Mouse (Mus musculus): ENCODE measurements around the gene Tbc1d30. TPM values are rescaled to one million over a fixed set of nuclear protein-coding genes. Genes with fewer than 3 reads are reported as not detected.

Gene Tbc1d30
- polyA plus RNA-seq, 1 experiment = 0.78 TPM

GRCm38 (mm10) chr10:121246971-121247370 lies 104.1 kb downstream of the Tbc1d30 start:
- no peak overlapping the region for H3K27ac ChIP-seq (ENCODE audit: insufficient read depth, low read length)
- no peaks in the 10 kb centered on the region for H3K36me3 ChIP-seq (ENCODE audit: control insufficient read depth, insufficient read depth, low read length)
- no peak for DNase-seq (ENCODE audit: low read depth in 1 of 2, low spot score in 2 of 2)
- WGBS = 94% methylated on average over 21 of the region's 21 CpGs
- TF ChIP-seq CTCF (IDR thresholded peaks at IDR 0.05; ENCODE audit: extremely low read depth, insufficient read depth, insufficient read length, insufficient replicate concordance) (no peak), POLR2A (IDR thresholded peaks at IDR 0.05; ENCODE audit: low read depth, low read length) (no peak)
- no peaks in the 10 kb centered on the region for H3K27me3 ChIP-seq (ENCODE audit: control insufficient read depth, insufficient read depth, low read length)
- H3K4me3 ChIP-seq (ENCODE audit: extremely low read depth, insufficient read depth, insufficient read length) = no peak overlapping the region
- no peaks in the 10 kb centered on the region for H3K4me1 ChIP-seq (ENCODE audit: control insufficient read depth, insufficient read depth, insufficient read length)

DNA sequence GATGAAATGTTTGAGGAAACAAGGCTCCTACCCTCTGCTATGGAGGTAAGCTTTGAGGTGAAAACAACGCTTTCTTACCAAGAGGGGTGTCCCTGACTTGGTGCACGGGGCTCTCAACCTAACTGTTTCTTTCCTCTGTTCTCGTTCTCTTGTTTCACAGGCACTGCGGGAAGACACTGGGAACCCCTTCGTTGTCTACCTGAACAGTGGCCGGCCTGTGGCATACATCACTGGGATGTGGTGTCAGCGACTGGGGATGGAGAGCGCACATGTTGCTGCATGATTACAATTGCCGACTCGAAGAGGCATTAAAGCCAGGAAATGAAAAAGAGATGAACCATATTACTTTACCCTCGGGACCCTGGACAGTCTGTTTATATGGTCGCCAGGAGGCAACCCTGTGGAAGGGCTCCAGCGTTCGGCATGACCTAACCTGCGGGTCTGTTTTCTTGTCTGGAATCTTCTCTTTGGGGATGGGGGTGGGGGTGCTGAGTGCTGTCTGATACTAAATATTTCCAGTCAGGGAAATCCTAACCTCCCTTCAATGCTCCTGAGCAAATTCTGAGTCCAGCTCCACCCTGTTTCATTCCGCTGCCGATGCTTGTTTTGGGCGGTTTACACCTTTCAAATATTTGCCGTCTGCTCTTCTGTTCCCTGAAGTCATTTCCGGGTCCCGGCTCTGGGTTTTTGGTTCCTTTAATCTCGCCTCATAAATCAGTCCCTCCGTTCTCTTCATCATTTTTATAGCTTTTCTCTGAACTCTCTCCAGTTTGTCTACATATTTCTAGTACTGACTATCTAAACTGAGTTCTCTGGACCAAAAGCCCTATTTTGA lies 107.5 kb downstream of the Tbc1d30 start:
- Histone ChIP-seq H3K36me3 (ENCODE audit: control insufficient read depth, insufficient read depth, low read length) (no peaks in the 10 kb centered on the region), H3K4me3 (ENCODE audit: extremely low read depth, insufficient read depth, insufficient read length) (no peak overlapping the region), H3K27me3 (ENCODE audit: control insufficient read depth, insufficient read depth, low read length) (no peaks in the 10 kb centered on the region), H3K4me1 (ENCODE audit: control insufficient read depth, insufficient read depth, insufficient read length) (no peaks in the 10 kb centered on the region), H3K27ac (ENCODE audit: insufficient read depth, low read length) (no peak overlapping the region)
- DNase-seq (ENCODE audit: low read depth in 1 of 2, low spot score in 2 of 2) = no peak
- WGBS = 86% methylated on average over 23 of the region's 23 CpGs
- no peak for TF ChIP-seq CTCF (IDR thresholded peaks at IDR 0.05; ENCODE audit: extremely low read depth, insufficient read depth, insufficient read length, insufficient replicate concordance)
- no peak for TF ChIP-seq POLR2A (IDR thresholded peaks at IDR 0.05; ENCODE audit: low read depth, low read length)

- Histone ChIP-seq H3K4me1 (ENCODE audit: control insufficient read depth, insufficient read depth, insufficient read length) (no peaks in the 10 kb centered on the region), H3K27ac (ENCODE audit: insufficient read depth, low read length) (no peak overlapping the region), H3K27me3 (ENCODE audit: control insufficient read depth, insufficient read depth, low read length) (no peaks in the 10 kb centered on the region), H3K36me3 (ENCODE audit: control insufficient read depth, insufficient read depth, low read length) (no peaks in the 10 kb centered on the region), H3K4me3 (ENCODE audit: extremely low read depth, insufficient read depth, insufficient read length) (no peak overlapping the region)
- TF ChIP-seq POLR2A (IDR thresholded peaks at IDR 0.05; ENCODE audit: low read depth, low read length) (no peak), CTCF (IDR thresholded peaks at IDR 0.05; ENCODE audit: extremely low read depth, insufficient read depth, insufficient read length, insufficient replicate concordance) (no peak)
- WGBS = 64% methylated on average over 10 of the region's 10 CpGs
- DNase-seq (ENCODE audit: low read depth in 1 of 2, low spot score in 2 of 2) = no peak
Measured at GRCm38 (mm10) chr10:121242596-121242995, 108.5 kb downstream of the Tbc1d30 start.

GRCm38 (mm10) chr10:121239065-121239464 lies 112.0 kb downstream of the Tbc1d30 start:
- DNase-seq (ENCODE audit: low read depth in 1 of 2, low spot score in 2 of 2) = no peak
- Histone ChIP-seq H3K36me3 (ENCODE audit: control insufficient read depth, insufficient read depth, low read length) (no peaks in the 10 kb centered on the region), H3K4me3 (ENCODE audit: extremely low read depth, insufficient read depth, insufficient read length) (no peak overlapping the region), H3K27ac (ENCODE audit: insufficient read depth, low read length) (no peak overlapping the region), H3K4me1 (ENCODE audit: control insufficient read depth, insufficient read depth, insufficient read length) (no peaks in the 10 kb centered on the region), H3K27me3 (ENCODE audit: control insufficient read depth, insufficient read depth, low read length) (no peaks in the 10 kb centered on the region)
- TF ChIP-seq CTCF (IDR thresholded peaks at IDR 0.05; ENCODE audit: extremely low read depth, insufficient read depth, insufficient read length, insufficient replicate concordance) (no peak), POLR2A (IDR thresholded peaks at IDR 0.05; ENCODE audit: low read depth, low read length) (no peak)
- 90% methylated on average over 10 of the region's 10 CpGs for WGBS

- Histone ChIP-seq H3K4me1 (ENCODE audit: control insufficient read depth, insufficient read depth, insufficient read length) (no peaks in the 10 kb centered on the region), H3K27me3 (ENCODE audit: control insufficient read depth, insufficient read depth, low read length) (no peaks in the 10 kb centered on the region), H3K27ac (ENCODE audit: insufficient read depth, low read length) (no peak overlapping the region), H3K36me3 (ENCODE audit: control insufficient read depth, insufficient read depth, low read length) (no peaks in the 10 kb centered on the region), H3K4me3 (ENCODE audit: extremely low read depth, insufficient read depth, insufficient read length) (no peak overlapping the region)
- no peak for DNase-seq (ENCODE audit: low read depth in 1 of 2, low spot score in 2 of 2)
- 89% methylated on average over 16 of the region's 16 CpGs for WGBS
- TF ChIP-seq CTCF (IDR thresholded peaks at IDR 0.05; ENCODE audit: extremely low read depth, insufficient read depth, insufficient read length, insufficient replicate concordance) = no peak
- TF ChIP-seq POLR2A (IDR thresholded peaks at IDR 0.05; ENCODE audit: low read depth, low read length) = no peak
Measured at GRCm38 (mm10) chr10:121238551-121238950, 112.5 kb downstream of the Tbc1d30 start.

- no peak for DNase-seq (ENCODE audit: low read depth in 1 of 2, low spot score in 2 of 2)
- H3K27ac ChIP-seq (ENCODE audit: insufficient read depth, low read length) = no peak overlapping the region
- H3K4me1 ChIP-seq (ENCODE audit: control insufficient read depth, insufficient read depth, insufficient read length) = no peaks in the 10 kb centered on the region
- no peak overlapping the region for H3K4me3 ChIP-seq (ENCODE audit: extremely low read depth, insufficient read depth, insufficient read length)
- TF ChIP-seq CTCF (IDR thresholded peaks at IDR 0.05; ENCODE audit: extremely low read depth, insufficient read depth, insufficient read length, insufficient replicate concordance) = no peak
- no peak for TF ChIP-seq POLR2A (IDR thresholded peaks at IDR 0.05; ENCODE audit: low read depth, low read length)
- 30% methylated on average over 5 of the region's 5 CpGs for WGBS
- H3K27me3 ChIP-seq (ENCODE audit: control insufficient read depth, insufficient read depth, low read length) = no peaks in the 10 kb centered on the region
- no peaks in the 10 kb centered on the region for H3K36me3 ChIP-seq (ENCODE audit: control insufficient read depth, insufficient read depth, low read length)
Measured at GRCm38 (mm10) chr10:121237377-121237776, 113.7 kb downstream of the Tbc1d30 start.

GRCm38 (mm10) chr10:121235167-121235824 lies 115.8 kb downstream of the Tbc1d30 start:
- Histone ChIP-seq H3K27ac (ENCODE audit: insufficient read depth, low read length) (no peak overlapping the region), H3K4me3 (ENCODE audit: extremely low read depth, insufficient read depth, insufficient read length) (no peak overlapping the region), H3K27me3 (ENCODE audit: control insufficient read depth, insufficient read depth, low read length) (no peaks in the 10 kb centered on the region), H3K36me3 (ENCODE audit: control insufficient read depth, insufficient read depth, low read length) (no peaks in the 10 kb centered on the region), H3K4me1 (ENCODE audit: control insufficient read depth, insufficient read depth, insufficient read length) (no peaks in the 10 kb centered on the region)
- no peak for DNase-seq (ENCODE audit: low read depth in 1 of 2, low spot score in 2 of 2)
- WGBS = 84% methylated on average over 10 of the region's 10 CpGs
- TF ChIP-seq CTCF (IDR thresholded peaks at IDR 0.05; ENCODE audit: extremely low read depth, insufficient read depth, insufficient read length, insufficient replicate concordance) (no peak), POLR2A (IDR thresholded peaks at IDR 0.05; ENCODE audit: low read depth, low read length) (no peak)
